Mouse (Mus musculus) forebrain, embryonic 14.5 days (tissue): Measurements from ENCODE around the gene Brd1. TPM values are rescaled to one million over a fixed set of nuclear protein-coding genes. Genes with fewer than 3 reads are reported as not detected.

Source experiments
- ATAC-seq: fragments of 200-750 bp; cut with Nextera tagmentation; 2 replicates; pipeline ENCODE4 v1.8.0; 2017; ENCODE audit warnings: mild to moderate bottlenecking, moderate library complexity
- DNase-seq: peaks from one replicate; pipeline ENCODE4 v3.0.0-alpha.2; 2015; ENCODE audit warnings: low spot score
- H3K27ac ChIP-seq: fragments of 300-500 bp; sonication (generic); 2 replicates; pipeline ENCODE4 v1.5.1; 2014; ENCODE audit warnings: low read depth, mild to moderate bottlenecking, control low read depth, low read length, moderate library complexity
- H3K27me3 ChIP-seq: fragments of 300-500 bp; sonication (generic); replicated peaks from 2 replicates; pipeline ENCODE4 v1.6.1; 2014; ENCODE audit warnings: low read length, control low read depth, mixed read lengths; ENCODE audit not compliant: control insufficient read depth, insufficient read depth
- H3K36me3 ChIP-seq: fragments of 300-500 bp; sonication (generic); 2 replicates; pipeline ENCODE4 v1.6.1; 2014; ENCODE audit warnings: low read length, control low read depth; ENCODE audit not compliant: control insufficient read depth, insufficient read depth
- H3K4me1 ChIP-seq: fragments of 300-500 bp; sonication (generic); 2 replicates; pipeline ENCODE4 v1.6.1; 2014; ENCODE audit warnings: antibody characterized with exemption, low read length, control low read depth; ENCODE audit not compliant: control insufficient read depth, insufficient read depth
- H3K4me2 ChIP-seq: fragments of 300-500 bp; sonication (generic); 2 replicates; pipeline ENCODE4 v1.6.1; 2014; ENCODE audit warnings: mild to moderate bottlenecking, control low read depth, low read length
- H3K4me3 ChIP-seq: fragments of 300-500 bp; sonication (generic); 2 replicates; pipeline ENCODE4 v1.5.1; 2014; ENCODE audit warnings: low read depth, low read length, control low read depth
- H3K9ac ChIP-seq: fragments of 300-500 bp; sonication (generic); 2 replicates; pipeline ENCODE4 v1.6.1; 2014; ENCODE audit warnings: mild to moderate bottlenecking, low read length, control low read depth, moderate library complexity
- H3K9me3 ChIP-seq: fragments of 300-500 bp; sonication (generic); replicated peaks from 2 replicates; pipeline ENCODE4 v1.6.1; 2016; ENCODE audit warnings: low read length, control low read depth, mixed read lengths; ENCODE audit not compliant: control insufficient read depth
- WGBS: fragments of 180-500 bp; shearing (Covaris S2); extraction: QIAGEN DNeasy Blood & Tissue Kit; methylation state at CpG from one replicate; pipeline ENCODE4 v1.1.7; 2014; 5-methylcytosine and 5-hydroxymethylcytosine counted together
- polyA plus RNA-seq: library from polyadenylated mRNA; unstranded; fragments of >200 nt; fragmentation: Nextera tagmentation; extraction: Ambion mirVana; gene quantifications from 2 replicates; pipeline ENCODE4 v1.2.1, GENCODE M21; 2014

Brd1 gene
- polyA plus RNA-seq, 1 experiment from 2014 or later: 27.9 TPM

- Histone ChIP-seq H3K9ac (no peak overlapping the region), H3K27me3 (no peaks in the 10 kb centered on the region), H3K4me1 (no peaks in the 10 kb centered on the region), H3K4me3 (no peak overlapping the region), H3K9me3 (no peaks in the 10 kb centered on the region), H3K36me3 (peaks cover 99% of the 10 kb centered on the region), H3K4me2 (no peak overlapping the region), H3K27ac (no peak overlapping the region)
- WGBS: 89% methylated on average over 1 of the region's 1 CpGs
- DNase-seq: no peak
- no peak for ATAC-seq
Observed at GRCm38 (mm10) chr15:88704284-88704683, 29.7 kb downstream of the Brd1 start.

GRCm38 (mm10) chr15:88702501-88702900 is 31.5 kb downstream of the Brd1 start:
- Histone ChIP-seq H3K9ac (no peak overlapping the region), H3K27ac (no peak overlapping the region), H3K36me3 (peaks cover 97% of the 10 kb centered on the region), H3K4me3 (no peak overlapping the region), H3K27me3 (no peaks in the 10 kb centered on the region), H3K4me2 (no peak overlapping the region), H3K9me3 (no peaks in the 10 kb centered on the region), H3K4me1 (no peaks in the 10 kb centered on the region)
- WGBS: 38% methylated on average over 3 of the region's 3 CpGs
- ATAC-seq (no peak), DNase-seq (no peak)

GRCm38 (mm10) chr15:88700759-88701158 is 33.3 kb downstream of the Brd1 start:
- H3K27me3 ChIP-seq: no peaks in the 10 kb centered on the region
- no peak overlapping the region for H3K4me2 ChIP-seq
- H3K4me1 ChIP-seq: no peaks in the 10 kb centered on the region
- H3K27ac ChIP-seq: no peak overlapping the region
- no peak overlapping the region for H3K9ac ChIP-seq
- no peaks in the 10 kb centered on the region for H3K9me3 ChIP-seq
- peaks cover 97% of the 10 kb centered on the region for H3K36me3 ChIP-seq
- 75% methylated on average over 18 of the region's 18 CpGs for WGBS
- ATAC-seq (no peak), DNase-seq (peak; percentile 54)
- H3K4me3 ChIP-seq: no peak overlapping the region

- Histone ChIP-seq H3K36me3 (peaks cover 97% of the 10 kb centered on the region), H3K27ac (no peak overlapping the region), H3K4me1 (no peaks in the 10 kb centered on the region), H3K4me2 (no peak overlapping the region), H3K4me3 (no peak overlapping the region), H3K9me3 (no peaks in the 10 kb centered on the region), H3K27me3 (no peaks in the 10 kb centered on the region), H3K9ac (no peak overlapping the region)
- ATAC-seq (no peak), DNase-seq (no peak)
- 91% methylated on average over 5 of the region's 5 CpGs for WGBS
Observed at GRCm38 (mm10) chr15:88699508-88699907, 34.5 kb downstream of the Brd1 start.

GRCm38 (mm10) chr15:88697586-88697985 is 36.4 kb downstream of the Brd1 start:
- Histone ChIP-seq H3K9ac (no peak overlapping the region), H3K9me3 (no peaks in the 10 kb centered on the region), H3K4me2 (no peak overlapping the region), H3K27ac (no peak overlapping the region), H3K27me3 (no peaks in the 10 kb centered on the region), H3K4me3 (no peak overlapping the region), H3K36me3 (peaks cover 97% of the 10 kb centered on the region), H3K4me1 (no peaks in the 10 kb centered on the region)
- ATAC-seq: no peak
- no peak for DNase-seq
- WGBS: 98% methylated on average over 5 of the region's 5 CpGs

- ATAC-seq (no peak), DNase-seq (no peak)
- Histone ChIP-seq H3K9me3 (no peaks in the 10 kb centered on the region), H3K4me3 (no peak overlapping the region), H3K36me3 (peaks cover 97% of the 10 kb centered on the region), H3K27ac (no peak overlapping the region), H3K4me2 (no peak overlapping the region), H3K9ac (no peak overlapping the region), H3K4me1 (no peaks in the 10 kb centered on the region), H3K27me3 (no peaks in the 10 kb centered on the region)
- WGBS: 94% methylated on average over 7 of the region's 7 CpGs
Observed at GRCm38 (mm10) chr15:88696055-88696454, 38.0 kb downstream of the Brd1 start.

GRCm38 (mm10) chr15:88694033-88694432 is 40.0 kb downstream of the Brd1 start:
- WGBS: 67% methylated on average over 5 of the region's 5 CpGs
- Histone ChIP-seq H3K4me2 (no peak overlapping the region), H3K27me3 (no peaks in the 10 kb centered on the region), H3K9me3 (no peaks in the 10 kb centered on the region), H3K9ac (no peak overlapping the region), H3K36me3 (peaks cover 98% of the 10 kb centered on the region), H3K4me1 (no peaks in the 10 kb centered on the region), H3K4me3 (no peak overlapping the region), H3K27ac (no peak overlapping the region)
- DNase-seq (peak; percentile 40), ATAC-seq (no peak)

- Histone ChIP-seq H3K9ac (no peak overlapping the region), H3K27ac (no peak overlapping the region), H3K4me1 (no peaks in the 10 kb centered on the region), H3K4me3 (no peak overlapping the region), H3K27me3 (no peaks in the 10 kb centered on the region), H3K9me3 (no peaks in the 10 kb centered on the region), H3K4me2 (no peak overlapping the region), H3K36me3 (peaks cover 99% of the 10 kb centered on the region)
- WGBS: 89% methylated on average over 9 of the region's 9 CpGs
- no peak for ATAC-seq
- no peak for DNase-seq
Observed at GRCm38 (mm10) chr15:88692720-88693119, 41.3 kb downstream of the Brd1 start.

GRCm38 (mm10) chr15:88691129-88691528 is 42.9 kb downstream of the Brd1 start:
- 91% methylated on average over 12 of the region's 12 CpGs for WGBS

More at GRCm38 (mm10) chr15:88691129-88691528, 42.9 kb downstream of the Brd1 start:
- Histone ChIP-seq H3K4me1 (no peaks in the 10 kb centered on the region), H3K9ac (no peak overlapping the region), H3K36me3 (peaks cover 99% of the 10 kb centered on the region), H3K4me2 (no peak overlapping the region), H3K4me3 (no peak overlapping the region), H3K27ac (no peak overlapping the region), H3K27me3 (no peaks in the 10 kb centered on the region), H3K9me3 (no peaks in the 10 kb centered on the region)
- DNase-seq (no peak), ATAC-seq (no peak)
